Mouse (Mus musculus) hindbrain, postnatal 0 days (tissue): ENCODE data around the gene D10Jhu81e. TPM values are rescaled to one million over a fixed set of nuclear protein-coding genes. Genes with fewer than 3 reads are reported as not detected.

ENCODE experiments used
- ATAC-seq: fragments of 200-750 bp; cut with Nextera tagmentation; 2 replicates; pipeline ENCODE4 v1.8.0; 2017; ENCODE audit warnings: mild to moderate bottlenecking, moderate TSS enrichment, moderate library complexity
- DNase-seq: peaks from one replicate; pipeline ENCODE4 v3.0.0-alpha.2; 2015; ENCODE audit warnings: low spot score
- H3K27ac ChIP-seq: fragments of 300-500 bp; sonication (generic); 2 replicates; pipeline ENCODE4 v1.5.1; 2014; ENCODE audit warnings: mild to moderate bottlenecking
- H3K27me3 ChIP-seq: fragments of 300-500 bp; sonication (generic); 2 replicates; pipeline ENCODE4 v1.6.1; 2014; ENCODE audit warnings: low read length, mixed read lengths; ENCODE audit not compliant: insufficient read depth
- H3K36me3 ChIP-seq: fragments of 300-500 bp; sonication (generic); 2 replicates; pipeline ENCODE4 v1.6.1; 2014; ENCODE audit warnings: low read length, mixed read lengths; ENCODE audit not compliant: insufficient read depth
- H3K4me1 ChIP-seq: fragments of 300-500 bp; sonication (generic); 2 replicates; pipeline ENCODE4 v1.6.1; 2014; ENCODE audit warnings: antibody characterized with exemption, low read length, mixed read lengths; ENCODE audit not compliant: insufficient read depth
- H3K4me2 ChIP-seq: fragments of 300-500 bp; sonication (generic); 2 replicates; pipeline ENCODE4 v1.6.1; 2014; ENCODE audit warnings: low read depth, mild to moderate bottlenecking, low read length, moderate library complexity, mixed read lengths
- H3K4me3 ChIP-seq: fragments of 300-500 bp; sonication (generic); 2 replicates; pipeline ENCODE4 v1.5.1; 2014; ENCODE audit warnings: low read length
- H3K9ac ChIP-seq: fragments of 300-500 bp; sonication (generic); replicated peaks from 2 replicates; pipeline ENCODE4 v1.6.1; 2014; ENCODE audit warnings: mild to moderate bottlenecking, low read length, moderate library complexity, mixed read lengths
- H3K9me3 ChIP-seq: fragments of 300-500 bp; sonication (generic); 2 replicates; pipeline ENCODE4 v1.6.1; 2016; ENCODE audit warnings: low read length, mixed read lengths
- CTCF ChIP-seq: IDR thresholded peaks from 2 replicates; pipeline ENCODE4 v1.5.1; 2016; ENCODE audit warnings: antibody characterized with exemption, control low read depth, low read depth
- WGBS: fragments of 180-500 bp; shearing (Covaris S2); extraction: QIAGEN DNeasy Blood & Tissue Kit; methylation state at CpG from one replicate; pipeline ENCODE4 v1.1.7; 2014; 5-methylcytosine and 5-hydroxymethylcytosine counted together
- polyA plus RNA-seq: library from polyadenylated mRNA; unstranded; fragments of >200 nt; fragmentation: Nextera tagmentation; extraction: Ambion mirVana; gene quantifications from 2 replicates; pipeline ENCODE4 v1.2.1, GENCODE M21; 2015
- total RNA-seq: library from RNA; depleted of rRNA; stranded (reverse); fragments of >200 nt; gene quantifications from 2 replicates; pipeline ENCODE4 v1.2.3, GENCODE M21; 2014

The D10Jhu81e gene
- total and polyA plus RNA-seq, 2 experiments from 2014 or later, result 32.2 to 110 TPM

DNA sequence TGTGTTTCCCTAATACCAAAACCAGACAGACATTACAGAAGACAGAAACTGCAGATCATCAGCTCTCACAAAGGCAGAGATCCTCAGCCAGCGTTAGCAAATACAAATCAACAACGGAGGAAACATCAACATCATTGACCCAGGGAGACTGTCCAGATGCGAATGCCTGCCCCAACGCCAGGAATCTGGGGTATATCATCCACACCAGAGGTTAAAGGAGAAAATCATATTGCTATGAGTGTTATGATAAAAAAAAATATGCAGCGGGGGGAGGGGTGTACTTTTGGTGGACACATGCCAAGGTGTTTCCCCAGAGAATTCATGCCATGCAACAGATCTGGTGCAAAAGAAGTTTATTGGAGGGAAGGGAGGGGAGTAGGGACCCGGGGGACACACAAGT is 12.7 kb downstream of the D10Jhu81e start:
- Histone ChIP-seq H3K36me3 (no peaks in the 10 kb centered on the region), H3K4me1 (peaks cover 7% of the 10 kb centered on the region; the same call in 1 of the 2 replicates), H3K27ac (no peak overlapping the region), H3K9me3 (no peaks in the 10 kb centered on the region), H3K9ac (no peak overlapping the region), H3K4me3 (no peak overlapping the region), H3K4me2 (no peak overlapping the region), H3K27me3 (no peaks in the 10 kb centered on the region)
- no peak for ATAC-seq
- 82% methylated on average over 6 of the region's 6 CpGs for WGBS
- no peak for TF ChIP-seq CTCF
- DNase-seq, result no peak

DNA sequence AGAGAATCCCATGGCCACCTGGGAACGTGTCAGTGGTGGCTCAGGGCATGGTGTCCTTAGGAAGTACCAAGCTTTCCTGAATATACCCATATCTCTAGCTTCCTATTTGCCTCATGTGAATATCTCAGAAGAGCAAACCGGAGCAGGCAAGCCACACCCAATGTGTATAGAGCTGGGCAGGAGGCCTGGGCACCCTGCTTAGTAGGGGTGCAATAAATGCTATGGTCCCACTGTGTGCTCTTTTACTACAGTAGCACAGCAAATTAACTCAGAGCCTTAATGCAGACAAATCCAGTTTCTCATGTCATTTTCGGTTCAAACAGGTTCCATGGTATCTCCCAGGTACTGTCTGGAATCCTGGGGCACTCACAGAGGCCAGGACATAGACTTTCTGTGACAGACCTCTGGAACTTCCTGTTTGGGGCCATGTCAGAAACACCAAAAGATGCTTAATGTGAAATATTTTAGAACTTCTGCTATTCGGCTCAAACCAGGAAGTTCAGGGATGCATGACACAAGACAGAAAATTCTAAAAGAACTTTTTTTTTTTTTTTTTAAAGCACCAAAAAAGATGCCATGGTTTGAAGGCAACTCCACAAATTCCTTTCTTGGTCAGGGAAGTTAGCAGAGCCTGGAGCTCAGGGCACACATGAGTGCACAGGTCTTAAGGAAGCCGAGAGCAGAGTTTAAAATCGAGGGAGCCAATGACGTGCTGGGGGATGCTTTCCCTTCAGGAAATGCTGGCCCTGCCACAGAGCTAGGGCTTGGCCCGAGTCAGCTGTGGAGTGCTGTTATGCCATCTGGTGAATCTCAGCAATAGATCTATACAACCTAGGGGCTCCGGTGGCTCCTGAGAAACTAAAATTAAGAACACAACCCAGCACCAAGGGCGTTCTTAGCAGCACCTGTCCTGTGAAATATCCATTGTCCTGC is 20.5 kb downstream of the D10Jhu81e start:
- no peaks in the 10 kb centered on the region; the same call in 1 of the 2 replicates for H3K4me1 ChIP-seq
- DNase-seq (no peak), ATAC-seq (no peak)
- WGBS, result 66% methylated on average over 10 of the region's 10 CpGs
- no peak for TF ChIP-seq CTCF
- no peak overlapping the region for H3K4me2 ChIP-seq
- no peak overlapping the region for H3K4me3 ChIP-seq
- no peaks in the 10 kb centered on the region for H3K27me3 ChIP-seq
- no peak overlapping the region for H3K9ac ChIP-seq
- H3K27ac ChIP-seq, result no peak overlapping the region
- no peaks in the 10 kb centered on the region for H3K9me3 ChIP-seq
- H3K36me3 ChIP-seq, result no peaks in the 10 kb centered on the region

DNA sequence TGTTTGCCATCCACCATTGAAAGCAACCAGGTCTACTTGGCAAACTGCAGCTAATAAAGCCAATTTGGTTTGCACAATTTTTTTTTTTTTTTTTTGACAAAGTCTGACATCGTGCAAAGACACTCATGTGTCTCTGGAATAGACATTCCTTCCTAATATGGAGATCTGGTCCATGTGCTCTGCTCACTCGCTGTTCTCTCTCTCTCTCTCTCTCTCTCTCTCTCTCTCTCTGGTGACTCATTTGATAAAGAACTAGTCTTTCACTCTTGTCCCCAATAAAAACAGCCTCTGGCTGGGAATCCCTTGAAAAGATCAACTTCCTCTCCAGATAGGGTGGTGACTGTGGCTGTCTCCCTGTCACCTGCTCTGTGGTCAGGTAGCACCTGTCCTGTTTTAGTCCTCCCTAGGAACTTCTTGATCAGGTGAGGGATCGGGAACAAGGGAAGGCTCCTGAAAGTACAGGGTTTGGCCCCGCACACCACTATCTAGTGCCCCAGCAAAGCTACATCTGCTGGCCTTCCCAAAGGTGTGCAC is 21.6 kb downstream of the D10Jhu81e start:
- 78% methylated on average over 4 of the region's 4 CpGs for WGBS
- H3K9me3 ChIP-seq, result no peaks in the 10 kb centered on the region
- H3K4me2 ChIP-seq, result no peak overlapping the region
- H3K36me3 ChIP-seq, result no peaks in the 10 kb centered on the region
- H3K9ac ChIP-seq, result no peak overlapping the region
- no peak for TF ChIP-seq CTCF
- H3K4me1 ChIP-seq, result no peaks in the 10 kb centered on the region; the same call in 1 of the 2 replicates
- DNase-seq (no peak), ATAC-seq (no peak)
- no peaks in the 10 kb centered on the region for H3K27me3 ChIP-seq
- no peak overlapping the region for H3K4me3 ChIP-seq
- no peak overlapping the region for H3K27ac ChIP-seq

DNA sequence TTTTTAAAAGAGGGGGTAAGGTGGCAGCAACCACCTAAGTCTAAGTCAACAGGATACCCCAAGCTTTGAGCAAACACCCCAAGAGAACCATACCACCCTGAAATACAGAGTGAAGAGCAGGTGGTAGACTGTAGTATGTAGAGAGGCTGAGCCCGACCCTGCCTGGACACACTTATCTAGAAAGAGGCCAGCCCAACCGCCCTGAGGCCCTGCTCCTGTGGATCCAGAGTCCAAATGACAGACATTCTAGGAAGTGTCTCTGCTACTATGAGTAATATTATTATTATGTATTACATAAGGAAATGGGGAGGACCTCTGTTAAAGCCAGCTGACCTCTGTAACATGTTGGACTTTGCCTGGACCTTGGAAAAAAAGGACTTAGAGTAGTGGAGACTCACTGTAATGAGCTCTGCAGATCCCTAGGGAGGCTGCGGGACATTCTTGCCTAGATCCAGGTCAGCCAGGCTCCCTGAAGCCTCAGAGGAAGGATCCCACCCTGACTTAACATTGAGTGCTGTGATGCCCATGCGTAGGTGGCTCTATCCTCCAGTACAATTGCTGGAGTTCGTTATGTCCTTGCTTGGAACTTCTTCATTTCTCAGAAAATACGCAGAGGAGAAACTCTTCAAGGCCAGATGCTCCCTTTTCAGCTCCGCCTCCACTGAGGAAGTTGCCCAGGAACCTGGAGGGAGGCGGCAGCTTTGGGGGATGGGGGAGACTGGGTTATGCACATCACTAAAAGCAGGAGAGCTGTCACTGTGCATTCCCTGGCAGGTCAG is 25.7 kb downstream of the D10Jhu81e start:
- no peaks in the 10 kb centered on the region for H3K27me3 ChIP-seq
- DNase-seq (no peak), ATAC-seq (no peak)
- TF ChIP-seq CTCF, result no peak
- H3K9me3 ChIP-seq, result no peaks in the 10 kb centered on the region
- no peak overlapping the region for H3K4me3 ChIP-seq
- H3K27ac ChIP-seq, result no peak overlapping the region
- H3K4me1 ChIP-seq, result no peaks in the 10 kb centered on the region; the same call in 1 of the 2 replicates
- H3K4me2 ChIP-seq, result no peak overlapping the region
- H3K9ac ChIP-seq, result no peak overlapping the region
- WGBS, result 59% methylated on average over 8 of the region's 8 CpGs
- no peaks in the 10 kb centered on the region for H3K36me3 ChIP-seq

DNA sequence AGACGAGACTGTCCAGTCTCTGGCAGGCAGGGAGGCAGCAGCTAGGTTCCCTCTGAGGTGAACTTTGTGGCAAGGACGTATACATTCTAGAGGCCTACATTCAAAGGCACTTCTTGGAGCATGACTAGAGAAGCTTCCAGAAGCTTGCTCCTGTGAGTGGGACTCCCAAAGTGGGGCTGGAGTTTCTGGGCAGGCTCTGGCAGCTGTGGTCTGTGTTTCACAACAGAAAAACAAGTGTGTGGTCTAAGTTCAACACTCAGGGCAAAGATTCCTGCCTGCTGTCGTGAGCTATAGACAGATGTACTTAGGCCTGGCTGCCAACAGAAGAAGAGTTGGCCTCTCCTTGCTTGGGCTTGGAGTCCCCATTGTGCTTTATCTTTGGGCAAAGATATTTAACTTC is 28.7 kb downstream of the D10Jhu81e start:
- no peak for TF ChIP-seq CTCF
- no peak overlapping the region for H3K4me2 ChIP-seq
- no peak overlapping the region for H3K27ac ChIP-seq
- no peaks in the 10 kb centered on the region; the same call in 1 of the 2 replicates for H3K4me1 ChIP-seq
- H3K9ac ChIP-seq, result no peak overlapping the region
- no peaks in the 10 kb centered on the region for H3K27me3 ChIP-seq
- WGBS, result 78% methylated on average over 3 of the region's 3 CpGs
- H3K36me3 ChIP-seq, result no peaks in the 10 kb centered on the region
- DNase-seq (no peak), ATAC-seq (no peak)
- H3K9me3 ChIP-seq, result no peaks in the 10 kb centered on the region
- H3K4me3 ChIP-seq, result no peak overlapping the region

DNA sequence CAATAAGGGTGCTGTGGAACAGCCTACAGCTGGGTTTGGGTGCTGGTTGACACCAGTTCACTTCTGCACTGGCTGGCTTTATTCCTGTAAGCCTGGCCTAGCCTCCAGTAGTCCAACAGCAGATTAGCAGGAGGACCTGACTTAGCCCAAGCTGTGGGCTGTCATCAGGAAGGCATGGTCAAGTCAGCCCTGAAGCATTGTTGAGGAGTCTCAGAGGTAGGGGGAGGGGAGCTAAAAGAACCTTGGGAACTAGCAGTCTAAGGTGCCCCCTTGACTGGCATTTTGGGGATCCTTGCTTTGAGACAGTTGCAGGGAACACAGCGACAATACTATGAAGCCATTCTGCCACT is 29.4 kb downstream of the D10Jhu81e start:
- WGBS, result 97% methylated on average over 1 of the region's 1 CpGs

More for the DNA sequence above, 29.4 kb downstream of the D10Jhu81e start:
- Histone ChIP-seq H3K4me1 (peaks cover 4% of the 10 kb centered on the region; the same call in 1 of the 2 replicates), H3K27ac (no peak overlapping the region), H3K9ac (no peak overlapping the region), H3K4me2 (no peak overlapping the region), H3K4me3 (no peak overlapping the region), H3K36me3 (no peaks in the 10 kb centered on the region), H3K27me3 (no peaks in the 10 kb centered on the region), H3K9me3 (no peaks in the 10 kb centered on the region)
- TF ChIP-seq CTCF, result no peak
- no peak for ATAC-seq
- no peak for DNase-seq
